Mouse (Mus musculus): Measurements from ENCODE around the gene Cyp2b19. TPM values are rescaled to one million over a fixed set of nuclear protein-coding genes. Genes with fewer than 3 reads are reported as not detected.
"Not testable (repeated sequence)": the region's sequence is repeated elsewhere in the genome, so short reads cannot be mapped to it uniquely, and the experiment has no call there.

The Cyp2b19 gene
- polyA plus RNA-seq, 1 experiment from 2014 or later: not detected

- no peaks in the 10 kb centered on the region for H3K27me3 ChIP-seq (ENCODE audit: control insufficient read depth, insufficient read depth, low read length)
- H3K4me3 ChIP-seq (ENCODE audit: low read depth, low read length): no peak overlapping the region
- no peak overlapping the region for H3K27ac ChIP-seq (ENCODE audit: low read depth, low read length)
- no peaks in the 10 kb centered on the region for H3K9me3 ChIP-seq (ENCODE audit: control insufficient read depth, low read length)
- no peaks in the 10 kb centered on the region for H3K36me3 ChIP-seq (ENCODE audit: control insufficient read depth, insufficient read depth, low read length)
- no peak for DNase-seq (ENCODE audit: low spot score)
- no peak overlapping the region for H3K4me2 ChIP-seq (ENCODE audit: low read depth, low read length, severe bottlenecking)
- ATAC-seq (replicated peaks; ENCODE audit: low FRiP score): no peak
- WGBS: 56% methylated on average over 2 of the region's 2 CpGs
- no peak overlapping the region for H3K9ac ChIP-seq (ENCODE audit: low read length)
- H3K4me1 ChIP-seq (replicated peaks; ENCODE audit: control insufficient read depth, insufficient read depth, low read length): no peaks in the 10 kb centered on the region; the same call in 1 of the 2 replicates
Observed at GRCm38 (mm10) chr7:26777806-26778205, 20.9 kb downstream of the Cyp2b19 start.

- ATAC-seq (replicated peaks; ENCODE audit: low FRiP score): no peak
- 40% methylated on average over 6 of the region's 6 CpGs for WGBS
- Histone ChIP-seq H3K27me3 (ENCODE audit: control insufficient read depth, insufficient read depth, low read length) (no peaks in the 10 kb centered on the region), H3K4me3 (ENCODE audit: low read depth, low read length) (no peak overlapping the region), H3K36me3 (ENCODE audit: control insufficient read depth, insufficient read depth, low read length) (no peaks in the 10 kb centered on the region), H3K4me1 (replicated peaks; ENCODE audit: control insufficient read depth, insufficient read depth, low read length) (no peaks in the 10 kb centered on the region; the same call in 1 of the 2 replicates), H3K27ac (ENCODE audit: low read depth, low read length) (no peak overlapping the region), H3K4me2 (ENCODE audit: low read depth, low read length, severe bottlenecking) (no peak overlapping the region), H3K9me3 (ENCODE audit: control insufficient read depth, low read length) (no peaks in the 10 kb centered on the region), H3K9ac (ENCODE audit: low read length) (no peak overlapping the region)
- peak; percentile 71 for DNase-seq (ENCODE audit: low spot score)
Observed at GRCm38 (mm10) chr7:26778474-26778873, 21.5 kb downstream of the Cyp2b19 start.

GRCm38 (mm10) chr7:26779799-26780416, 23.0 kb downstream of the Cyp2b19 start:
- no peak overlapping the region for H3K27ac ChIP-seq (ENCODE audit: low read depth, low read length)
- DNase-seq (ENCODE audit: low spot score) (no peak), ATAC-seq (replicated peaks; ENCODE audit: low FRiP score) (peak; percentile 75; the same call in 1 of the 2 replicates)
- no peak overlapping the region for H3K4me2 ChIP-seq (ENCODE audit: low read depth, low read length, severe bottlenecking)
- H3K9ac ChIP-seq (ENCODE audit: low read length): no peak overlapping the region
- no peaks in the 10 kb centered on the region for H3K27me3 ChIP-seq (ENCODE audit: control insufficient read depth, insufficient read depth, low read length)
- 82% methylated on average over 5 of the region's 5 CpGs for WGBS
- no peaks in the 10 kb centered on the region for H3K36me3 ChIP-seq (ENCODE audit: control insufficient read depth, insufficient read depth, low read length)
- H3K4me1 ChIP-seq (replicated peaks; ENCODE audit: control insufficient read depth, insufficient read depth, low read length): no peaks in the 10 kb centered on the region; the same call in 1 of the 2 replicates
- no peaks in the 10 kb centered on the region for H3K9me3 ChIP-seq (ENCODE audit: control insufficient read depth, low read length)
- H3K4me3 ChIP-seq (ENCODE audit: low read depth, low read length): no peak overlapping the region

GRCm38 (mm10) chr7:26780510-26780909, 23.6 kb downstream of the Cyp2b19 start:
- no peak overlapping the region for H3K4me3 ChIP-seq (ENCODE audit: low read depth, low read length)
- no peak overlapping the region for H3K9ac ChIP-seq (ENCODE audit: low read length)
- H3K4me1 ChIP-seq (replicated peaks; ENCODE audit: control insufficient read depth, insufficient read depth, low read length): no peaks in the 10 kb centered on the region; the same call in 1 of the 2 replicates
- 3% methylated on average over 11 of the region's 11 CpGs for WGBS
- no peaks in the 10 kb centered on the region for H3K27me3 ChIP-seq (ENCODE audit: control insufficient read depth, insufficient read depth, low read length)
- DNase-seq (ENCODE audit: low spot score) (peak; percentile 76), ATAC-seq (replicated peaks; ENCODE audit: low FRiP score) (peak; percentile 78)
- H3K27ac ChIP-seq (ENCODE audit: low read depth, low read length): no peak overlapping the region
- H3K9me3 ChIP-seq (ENCODE audit: control insufficient read depth, low read length): no peaks in the 10 kb centered on the region
- no peaks in the 10 kb centered on the region for H3K36me3 ChIP-seq (ENCODE audit: control insufficient read depth, insufficient read depth, low read length)
- peak overlapping the region; percentile 29; the same call in 1 of the 2 replicates for H3K4me2 ChIP-seq (ENCODE audit: low read depth, low read length, severe bottlenecking)

DNA sequence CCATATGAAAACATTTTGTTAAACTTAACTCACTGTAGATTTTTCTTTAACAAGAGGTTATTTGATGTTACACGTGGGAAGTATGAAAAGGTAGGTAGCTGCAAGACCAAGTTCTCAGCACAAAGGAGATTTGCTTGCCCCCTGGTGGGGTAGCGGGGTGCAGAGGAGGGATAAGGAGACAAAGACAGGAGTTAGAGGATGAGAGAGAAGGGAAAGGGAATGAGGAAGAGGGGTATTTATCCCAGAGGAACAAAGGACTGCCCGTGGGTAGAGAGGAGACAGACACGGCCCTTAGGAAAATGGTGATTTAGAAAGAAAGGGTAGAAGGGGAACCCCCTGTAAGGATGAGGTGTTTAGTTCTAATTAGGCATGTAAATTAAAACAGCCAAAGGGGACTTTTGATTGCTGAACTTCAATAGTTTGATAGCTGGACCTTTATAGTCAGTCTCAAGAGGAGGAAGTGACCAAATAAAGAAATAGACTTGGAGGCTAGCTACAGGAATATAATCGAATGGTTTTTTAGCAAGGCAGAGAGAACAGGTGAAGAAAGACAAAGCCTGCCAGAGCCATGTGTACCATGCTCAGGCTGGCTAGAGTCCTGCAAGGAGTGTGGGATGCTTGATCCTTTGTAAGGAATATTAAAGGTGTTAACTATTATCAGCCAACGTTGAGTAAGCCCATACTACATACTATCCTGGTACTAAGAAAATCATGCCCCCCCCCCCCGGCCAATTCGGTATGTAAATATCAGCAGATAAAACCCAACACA, 24.2 kb downstream of the Cyp2b19 start:
- peak; percentile 53; the same call in 1 of the 2 replicates for ATAC-seq (replicated peaks; ENCODE audit: low FRiP score)
- H3K27ac ChIP-seq (ENCODE audit: low read depth, low read length): no peak overlapping the region
- DNase-seq (ENCODE audit: low spot score): no peak

GRCm38 (mm10) chr7:26781767-26782131, 24.8 kb downstream of the Cyp2b19 start:
- DNase-seq (ENCODE audit: low spot score) (no peak), ATAC-seq (replicated peaks; ENCODE audit: low FRiP score) (no peak)
- Histone ChIP-seq H3K9ac (ENCODE audit: low read length) (no peak overlapping the region), H3K27ac (ENCODE audit: low read depth, low read length) (no peak overlapping the region), H3K4me3 (ENCODE audit: low read depth, low read length) (no peak overlapping the region), H3K36me3 (ENCODE audit: control insufficient read depth, insufficient read depth, low read length) (no peaks in the 10 kb centered on the region), H3K9me3 (ENCODE audit: control insufficient read depth, low read length) (no peaks in the 10 kb centered on the region), H3K4me2 (ENCODE audit: low read depth, low read length, severe bottlenecking) (no peak overlapping the region), H3K27me3 (ENCODE audit: control insufficient read depth, insufficient read depth, low read length) (no peaks in the 10 kb centered on the region), H3K4me1 (replicated peaks; ENCODE audit: control insufficient read depth, insufficient read depth, low read length) (no peaks in the 10 kb centered on the region; the same call in 1 of the 2 replicates)
- WGBS: 21% methylated on average over 8 of the region's 8 CpGs

More for the DNA sequence above, 24.2 kb downstream of the Cyp2b19 start:
- 4% methylated on average over 8 of the region's 8 CpGs for WGBS
- Histone ChIP-seq H3K9me3 (ENCODE audit: control insufficient read depth, low read length) (no peaks in the 10 kb centered on the region), H3K27me3 (ENCODE audit: control insufficient read depth, insufficient read depth, low read length) (no peaks in the 10 kb centered on the region), H3K4me2 (ENCODE audit: low read depth, low read length, severe bottlenecking) (no peak overlapping the region), H3K36me3 (ENCODE audit: control insufficient read depth, insufficient read depth, low read length) (no peaks in the 10 kb centered on the region), H3K9ac (ENCODE audit: low read length) (no peak overlapping the region), H3K4me3 (ENCODE audit: low read depth, low read length) (no peak overlapping the region), H3K4me1 (replicated peaks; ENCODE audit: control insufficient read depth, insufficient read depth, low read length) (no peaks in the 10 kb centered on the region; the same call in 1 of the 2 replicates)

- Histone ChIP-seq H3K9ac (ENCODE audit: low read length) (no peak overlapping the region), H3K36me3 (ENCODE audit: control insufficient read depth, insufficient read depth, low read length) (no peaks in the 10 kb centered on the region), H3K27ac (ENCODE audit: low read depth, low read length) (no peak overlapping the region), H3K9me3 (ENCODE audit: control insufficient read depth, low read length) (no peaks in the 10 kb centered on the region), H3K27me3 (ENCODE audit: control insufficient read depth, insufficient read depth, low read length) (no peaks in the 10 kb centered on the region), H3K4me2 (ENCODE audit: low read depth, low read length, severe bottlenecking) (no peak overlapping the region), H3K4me1 (replicated peaks; ENCODE audit: control insufficient read depth, insufficient read depth, low read length) (no peaks in the 10 kb centered on the region; the same call in 1 of the 2 replicates), H3K4me3 (ENCODE audit: low read depth, low read length) (no peak overlapping the region)
- ATAC-seq (replicated peaks; ENCODE audit: low FRiP score): no peak
- no peak for DNase-seq (ENCODE audit: low spot score)
- 84% methylated on average over 5 of the region's 5 CpGs for WGBS
Observed at GRCm38 (mm10) chr7:26783163-26783562, 26.2 kb downstream of the Cyp2b19 start.

DNA sequence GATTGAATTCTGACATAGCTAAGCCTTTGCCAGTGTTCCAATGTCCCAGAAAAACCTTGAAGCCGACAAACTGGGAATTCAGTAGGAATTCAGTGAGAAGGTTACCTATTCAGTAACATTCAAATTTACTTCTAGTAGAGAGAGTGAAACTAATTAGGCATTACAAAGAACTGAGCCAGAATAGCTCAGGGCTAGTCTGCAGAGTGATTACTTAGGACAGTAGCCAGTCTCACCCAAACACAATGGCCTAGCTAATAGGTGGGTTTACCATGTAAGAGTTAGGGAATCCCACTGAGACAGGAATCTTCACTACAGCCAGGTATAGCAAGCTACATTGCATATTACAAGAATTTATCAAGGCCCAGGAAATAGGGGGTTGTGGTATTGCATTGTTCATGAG, 29.1 kb downstream of the Cyp2b19 start:
- not testable (repeated sequence) for DNase-seq (ENCODE audit: low spot score); H3K27me3 ChIP-seq (ENCODE audit: control insufficient read depth, insufficient read depth, low read length); H3K4me2 ChIP-seq (ENCODE audit: low read depth, low read length, severe bottlenecking); H3K36me3 ChIP-seq (ENCODE audit: control insufficient read depth, insufficient read depth, low read length); ATAC-seq (replicated peaks; ENCODE audit: low FRiP score); H3K4me3 ChIP-seq (ENCODE audit: low read depth, low read length); H3K27ac ChIP-seq (ENCODE audit: low read depth, low read length); H3K9me3 ChIP-seq (ENCODE audit: control insufficient read depth, low read length); H3K9ac ChIP-seq (ENCODE audit: low read length); H3K4me1 ChIP-seq (replicated peaks; ENCODE audit: control insufficient read depth, insufficient read depth, low read length)
- 45% methylated on average over 1 of the region's 1 CpGs for WGBS
